Mouse (Mus musculus): ENCODE data around the gene Hoxd4.

GRCm38 (mm10) chr2:74735851-74736687 lies 24.3 kb downstream of the Hoxd4 start:
- TF ChIP-seq TCF12 (IDR thresholded peaks at IDR 0.05; ENCODE audit: insufficient read depth, poor library complexity, severe bottlenecking) (no peak), POLR2A (IDR thresholded peaks at IDR 0.05; ENCODE audit: insufficient read length, low read depth) (no peak), USF1 (IDR thresholded peaks at IDR 0.05; ENCODE audit: low read depth) (peak; percentile 18), E2F4 (IDR thresholded peaks at IDR 0.05; ENCODE audit: insufficient read depth) (no peak), REST (IDR thresholded peaks at IDR 0.05; ENCODE audit: insufficient read depth, insufficient read length) (no peak), MYOD1 (IDR thresholded peaks at IDR 0.05; ENCODE audit: control insufficient read depth in 1 of 3, insufficient read length in 2 of 3, low read depth in 2 of 3) (no peak), MAX (IDR thresholded peaks at IDR 0.05; ENCODE audit: low read depth) (no peak), SRF (IDR thresholded peaks at IDR 0.05; ENCODE audit: control insufficient read depth, insufficient read length, low read depth) (no peak), POLR2AphosphoS2 (IDR thresholded peaks at IDR 0.05; ENCODE audit: insufficient read length, low read depth) (no peak), CEBPB (IDR thresholded peaks at IDR 0.05; ENCODE audit: insufficient read depth, poor library complexity, severe bottlenecking) (no peak), MYOG (IDR thresholded peaks at IDR 0.05; ENCODE audit: control insufficient read depth in 1 of 3, insufficient read depth in 1 of 3, insufficient read length in 2 of 3, low read depth in 2 of 3) (no peak), TCF3 (IDR thresholded peaks at IDR 0.05; ENCODE audit: insufficient read length, low read depth) (no peak)

Data from myocyte (in vitro differentiated cells).